Comparison of ENCODE assay signal across 9 mouse cellular contexts in the genomic region with DNA sequence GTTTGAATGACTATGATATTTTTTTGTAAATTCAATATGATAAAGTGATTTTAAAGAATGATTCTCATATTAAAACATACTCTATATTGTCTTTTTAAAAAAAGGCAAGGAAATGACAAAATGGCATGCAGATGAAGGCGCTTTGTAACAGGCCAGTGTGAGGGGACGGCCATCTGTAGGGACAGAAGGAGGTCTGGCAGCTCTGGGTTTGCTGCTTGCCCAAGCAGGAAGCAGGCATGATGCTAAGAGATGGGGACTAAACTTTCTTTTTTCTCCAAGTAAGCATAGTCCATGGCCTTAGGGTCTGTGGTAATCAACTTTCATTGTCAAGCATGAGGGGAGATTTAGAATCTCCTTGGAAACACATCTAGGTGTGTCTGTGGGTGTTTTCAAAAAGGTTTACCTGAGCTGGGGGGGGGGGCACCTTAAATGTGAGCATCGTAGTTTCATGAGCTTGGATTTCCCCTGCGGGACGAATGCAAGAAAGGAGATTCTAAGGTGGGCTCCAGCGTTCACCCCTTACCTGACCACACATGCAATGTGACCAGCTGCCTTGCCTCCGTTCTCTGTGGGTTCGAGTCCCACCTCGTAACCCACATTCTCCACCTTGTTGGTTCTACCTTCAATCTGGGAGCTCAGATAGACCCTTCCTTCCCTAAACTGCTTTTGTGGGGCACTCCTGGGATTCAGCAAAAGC. TPM values are rescaled to one million over a fixed set of nuclear protein-coding genes. Genes with fewer than 3 reads are reported as not detected.
DNase-seq lines count a peak whose midpoint lies in the region; ATAC-seq and TF ChIP-seq lines count a peak whose summit lies in the region.
"Had no signal": no experiment of that assay in that cellular context is flagged by ENCODE, and none has a peak within 500 bp of the region (broad histone marks: within the 10 kb centered on the region; RNA-seq: fewer than 3 reads in every experiment).

No protein-coding gene starts in this region.

- peak overlapping the region; percentile 49; the same call in 1 of the 2 replicates for H3K27ac ChIP-seq in heart, embryonic 12.5 days (ENCODE audit: poor library complexity, severe bottlenecking)
- H3K27ac ChIP-seq in kidney, postnatal 0 days: peak overlapping the region; percentile 32; the same call in 1 of the 2 replicates
- H3K27ac ChIP-seq in limb, embryonic 13.5 days: peak overlapping the region; percentile 84
- peak overlapping the region; percentile 23; the same call in 1 of the 2 replicates for H3K27ac ChIP-seq in stomach, embryonic 15.5 days

- peaks cover 50% of the 10 kb centered on the region for H3K4me1 ChIP-seq in heart, embryonic 12.5 days (replicated peaks)
- 0 out of 2 replicates have a peak, but pooled peaks cover 3% of the 10 kb centered on the region for H3K4me1 ChIP-seq in kidney, postnatal 0 days (replicated peaks; ENCODE audit: insufficient read depth, low read length)
- H3K4me1 ChIP-seq in limb, embryonic 13.5 days: peaks cover 60% of the 10 kb centered on the region
- H3K4me1 ChIP-seq in stomach, embryonic 15.5 days: peaks cover 18% of the 10 kb centered on the region; the same call in 1 of the 2 replicates

- H3K4me3 ChIP-seq in heart, embryonic 12.5 days: no peak overlapping the region
- H3K4me3 ChIP-seq in kidney, postnatal 0 days (replicated peaks; ENCODE audit: low read depth, low read length): no peak overlapping the region
- H3K4me3 ChIP-seq in limb, embryonic 13.5 days: no peak overlapping the region
- H3K4me3 ChIP-seq in stomach, embryonic 15.5 days (replicated peaks): no peak overlapping the region

- no peak for ATAC-seq in heart, embryonic 12.5 days (ENCODE audit: insufficient number of reproducible peaks, low FRiP score)
- no peak for ATAC-seq in kidney, postnatal 0 days (replicated peaks; ENCODE audit: low FRiP score, low read depth)
- no peak for ATAC-seq in limb, embryonic 13.5 days (ENCODE audit: low FRiP score, low read depth)
- ATAC-seq in stomach, embryonic 15.5 days (ENCODE audit: insufficient read depth, low FRiP score, low read depth): no peak
- ATAC-seq: forebrain, postnatal 0 days had no signal

- no peak for DNase-seq in heart, postnatal 14 days
- DNase-seq in kidney, postnatal 0 days (ENCODE audit: low spot score): no peak
- no peak for DNase-seq in kidney, adult 8-10 months
- no peak for DNase-seq in left cerebral cortex, postnatal 4 days

- H3K36me3 ChIP-seq in heart, embryonic 12.5 days: peaks cover 16% of the 10 kb centered on the region
- peaks cover 12% of the 10 kb centered on the region; the same call in 1 of the 2 replicates for H3K36me3 ChIP-seq in kidney, postnatal 0 days (ENCODE audit: insufficient read depth, low read length)
- H3K36me3 ChIP-seq in limb, embryonic 13.5 days: peaks cover 20% of the 10 kb centered on the region
- H3K36me3 ChIP-seq in stomach, embryonic 15.5 days: peaks cover 4% of the 10 kb centered on the region; the same call in 1 of the 2 replicates

- no peak overlapping the region for H3K4me2 ChIP-seq in heart, embryonic 12.5 days
- H3K4me2 ChIP-seq in kidney, postnatal 0 days (ENCODE audit: low read length): no peak overlapping the region
- H3K4me2 ChIP-seq in limb, embryonic 13.5 days (replicated peaks): no peak overlapping the region
- H3K4me2 ChIP-seq in stomach, embryonic 15.5 days: no peak overlapping the region

- intact Hi-C loops in heart, postnatal 14 days (cut with DNase I): no loop called here
- intact Hi-C loops in left cerebral cortex, postnatal 4 days (cut with DNase I): no loop called here

- no peak overlapping the region for H3K9ac ChIP-seq in heart, embryonic 12.5 days
- no peak overlapping the region for H3K9ac ChIP-seq in kidney, postnatal 0 days (ENCODE audit: low read depth, low read length)
- H3K9ac ChIP-seq in limb, embryonic 13.5 days: no peak overlapping the region
- H3K9ac ChIP-seq in stomach, embryonic 15.5 days: no peak overlapping the region
- H3K9ac ChIP-seq: forebrain, postnatal 0 days had no signal

- WGBS in heart, embryonic 12.5 days: 89% methylated on average over 9 of the region's 9 CpGs
- 90% methylated on average over 9 of the region's 9 CpGs for WGBS in kidney, postnatal 0 days
- 86% methylated on average over 9 of the region's 9 CpGs for WGBS in limb, embryonic 13.5 days
- 94% methylated on average over 9 of the region's 9 CpGs for WGBS in stomach, embryonic 15.5 days

- TF ChIP-seq CTCF in kidney, postnatal 0 days (IDR thresholded peaks at IDR 0.05; ENCODE audit: low read depth): no peak

- no peaks in the 10 kb centered on the region for H3K9me3 ChIP-seq in heart, embryonic 12.5 days (replicated peaks)
- no peaks in the 10 kb centered on the region for H3K9me3 ChIP-seq in kidney, postnatal 0 days (replicated peaks; ENCODE audit: low read length)
- H3K9me3 ChIP-seq in limb, embryonic 13.5 days: no peaks in the 10 kb centered on the region
- H3K9me3 ChIP-seq in stomach, embryonic 15.5 days: no peaks in the 10 kb centered on the region

- no peaks in the 10 kb centered on the region for H3K27me3 ChIP-seq in heart, embryonic 12.5 days (replicated peaks)
- H3K27me3 ChIP-seq in kidney, postnatal 0 days (ENCODE audit: insufficient read depth, low read length): no peaks in the 10 kb centered on the region
- H3K27me3 ChIP-seq in limb, embryonic 13.5 days: no peaks in the 10 kb centered on the region
- no peaks in the 10 kb centered on the region for H3K27me3 ChIP-seq in stomach, embryonic 15.5 days (replicated peaks)

RNA-seq across cellular contexts. Expression of a gene that starts 26.1 kb away (rescaled TPM):
- polyA plus RNA-seq in heart, embryonic 12.5 days (2016; fragmentation: Nextera tagmentation; extraction: Ambion mirVana): 0.84 and 0.86 TPM in 2 replicates
- total RNA-seq in heart, postnatal 14 days (2021): under 1 TPM; 0.26 to 0.27 TPM
- polyA plus RNA-seq in kidney, postnatal 0 days (2015; fragmentation: Nextera tagmentation; extraction: Ambion mirVana): 0.76 and 0.85 TPM in 2 replicates
- polyA plus RNA-seq in limb, embryonic 13.5 days (2015; fragmentation: Nextera tagmentation; extraction: Ambion mirVana): 1.2 and 1.3 TPM in 2 replicates
- 0.76 and 0.81 TPM in 2 replicates for polyA plus RNA-seq in stomach, embryonic 15.5 days (2015; fragmentation: Nextera tagmentation; extraction: Ambion mirVana)
- total RNA-seq in left cerebral cortex, postnatal 4 days (2021): 10 to 100 TPM; 49.4 to 53.8 TPM
- polyA plus RNA-seq: liver, adult 2 months had no signal

Comparison
In these comparisons a context has a peak if more than half of its experiments do, and no peak if none do; other contexts are left out.
1. H3K27ac ChIP-seq: peak in every context shown above with its lines; median percentile 84 in limb, embryonic 13.5 days; 49 in heart, embryonic 12.5 days; 32 in kidney, postnatal 0 days; 23 in stomach, embryonic 15.5 days.